Mouse (Mus musculus) liver, embryonic 16.5 days (tissue): Measurements from ENCODE around the gene Mrpl43. TPM values are rescaled to one million over a fixed set of nuclear protein-coding genes. Genes with fewer than 3 reads are reported as not detected.

ENCODE experiments used
- ATAC-seq: fragments of 200-750 bp; cut with Nextera tagmentation; 2 replicates; pipeline ENCODE4 v1.8.0; 2017; ENCODE audit warnings: low read depth, mild to moderate bottlenecking, moderate number of reproducible peaks, moderate library complexity
- H3K27ac ChIP-seq: fragments of 300-500 bp; sonication (generic); 2 replicates; pipeline ENCODE4 v1.5.1; 2014; ENCODE audit warnings: mild to moderate bottlenecking, low read length
- H3K27me3 ChIP-seq: fragments of 300-500 bp; sonication (generic); 2 replicates; pipeline ENCODE4 v1.6.1; 2014; ENCODE audit warnings: low read depth, low read length, mixed read lengths; ENCODE audit not compliant: control insufficient read depth, insufficient read depth
- H3K36me3 ChIP-seq: fragments of 300-500 bp; sonication (generic); 2 replicates; pipeline ENCODE4 v1.6.1; 2014; ENCODE audit warnings: mild to moderate bottlenecking; ENCODE audit not compliant: control insufficient read depth, insufficient read depth
- H3K4me1 ChIP-seq: fragments of 300-500 bp; sonication (generic); 2 replicates; pipeline ENCODE4 v1.6.1; 2014; ENCODE audit warnings: low read depth, low read length, mixed read lengths; ENCODE audit not compliant: control insufficient read depth
- H3K4me2 ChIP-seq: fragments of 300-500 bp; sonication (generic); 2 replicates; pipeline ENCODE4 v1.6.1; 2014; ENCODE audit warnings: low read depth, low read length, mixed read lengths
- H3K4me3 ChIP-seq: fragments of 300-500 bp; sonication (generic); 2 replicates; pipeline ENCODE4 v1.5.1; 2014; ENCODE audit warnings: low read depth, mild to moderate bottlenecking, low read length
- H3K9ac ChIP-seq: fragments of 300-500 bp; sonication (generic); 2 replicates; pipeline ENCODE4 v1.6.1; 2014; ENCODE audit warnings: low read depth, low read length
- H3K9me3 ChIP-seq: fragments of 300-500 bp; sonication (generic); replicated peaks from 2 replicates; pipeline ENCODE4 v1.6.1; 2016; ENCODE audit warnings: low read length; ENCODE audit not compliant: control insufficient read depth
- WGBS: fragments of 180-500 bp; shearing (Covaris S2); extraction: QIAGEN DNeasy Blood & Tissue Kit; methylation state at CpG from one replicate; pipeline ENCODE4 v1.1.7; 2014; ENCODE audit not compliant: insufficient replicate concordance; 5-methylcytosine and 5-hydroxymethylcytosine counted together
- polyA plus RNA-seq: library from polyadenylated mRNA; unstranded; fragments of >200 nt; fragmentation: Nextera tagmentation; extraction: Ambion mirVana; gene quantifications from 2 replicates; pipeline ENCODE4 v1.2.1, GENCODE M21; 2015

The Mrpl43 gene
- polyA plus RNA-seq, 1 experiment from 2014 or later = 27.0 TPM

DNA sequence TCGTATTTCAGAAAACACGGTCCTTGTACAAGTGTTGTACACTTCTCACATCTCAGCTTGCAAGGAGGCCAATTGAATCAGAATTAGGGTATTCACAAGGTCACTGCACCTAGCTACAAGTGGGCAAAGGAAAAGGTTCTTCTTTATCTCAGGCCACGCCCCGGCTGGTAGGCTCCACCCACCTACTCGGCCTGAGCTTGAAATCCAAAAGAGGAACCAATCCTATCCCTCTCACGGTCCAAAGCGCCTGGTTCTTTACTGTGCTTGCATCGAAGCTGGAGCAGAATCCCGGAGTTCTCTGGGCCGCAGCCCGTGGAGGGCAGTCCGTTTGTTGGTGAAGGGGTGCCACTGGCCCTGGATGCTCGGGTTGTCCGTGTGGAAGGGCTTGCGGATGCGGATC is 798 bp downstream of the Mrpl43 start, which contains the start of gene Twnk:
Gene Twnk, plus strand, starts transcription at position 220 of the 400 bp plus-strand sequence.
- no peaks in the 10 kb centered on the region for H3K9me3 ChIP-seq
- H3K36me3 ChIP-seq = peaks cover 9% of the 10 kb centered on the region
- ATAC-seq = 0 out of 2 replicates have a peak, but pooled peaks have one; percentile 26
- no peaks in the 10 kb centered on the region for H3K27me3 ChIP-seq
- peak within 1 kb of the TSS; percentile 91 for H3K9ac ChIP-seq
- peaks cover 17% of the 10 kb centered on the region for H3K4me1 ChIP-seq
- 8% methylated on average over 16 of the region's 16 CpGs for WGBS
- peak within 1 kb of the TSS; percentile 99 for H3K4me3 ChIP-seq
- peak within 1 kb of the TSS; percentile 85 for H3K27ac ChIP-seq
- H3K4me2 ChIP-seq = peak within 1 kb of the TSS; percentile 95

DNA sequence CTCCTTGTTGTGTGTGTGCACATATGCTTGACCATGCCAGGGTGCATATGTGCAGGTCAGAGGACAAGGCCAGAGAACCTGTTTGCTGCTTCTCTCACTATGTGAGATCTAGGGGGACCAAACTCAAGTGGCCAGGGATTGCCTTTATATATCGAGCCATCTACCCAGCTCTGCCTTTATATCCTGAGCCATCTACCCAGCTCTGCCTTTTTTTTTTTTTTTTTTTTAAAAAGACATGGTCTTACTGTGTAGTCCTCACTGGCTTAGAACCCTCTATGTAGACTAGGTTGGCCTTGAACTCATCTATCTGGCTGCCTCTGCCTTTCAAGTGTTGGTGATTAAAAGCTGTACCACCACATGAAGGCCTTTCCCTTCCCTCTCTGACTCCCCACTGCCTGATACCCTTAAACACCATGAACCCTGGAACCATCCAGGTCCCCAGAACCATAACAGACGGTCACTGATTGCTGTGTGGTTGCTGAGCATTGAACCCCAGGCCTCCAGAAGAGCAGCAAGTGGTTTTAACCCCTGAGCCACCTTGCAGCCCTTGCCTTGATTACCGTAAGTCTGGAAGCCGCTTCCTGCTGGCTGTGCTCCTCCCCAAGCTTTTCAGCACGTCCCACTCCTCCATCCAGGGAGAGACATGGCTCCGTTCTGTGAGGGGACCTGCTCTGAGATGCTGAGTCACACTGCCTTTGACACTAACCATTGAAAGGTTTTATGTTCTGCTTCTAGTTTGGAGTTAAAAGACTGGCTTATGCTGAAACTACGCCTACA is 2.3 kb downstream of the Mrpl43 start:
- WGBS = 79% methylated on average over 7 of the region's 7 CpGs
- Histone ChIP-seq H3K4me3 (no peak overlapping the region), H3K27ac (no peak overlapping the region), H3K9ac (no peak overlapping the region), H3K9me3 (no peaks in the 10 kb centered on the region), H3K4me2 (no peak overlapping the region), H3K27me3 (no peaks in the 10 kb centered on the region), H3K4me1 (peaks cover 15% of the 10 kb centered on the region), H3K36me3 (peaks cover 4% of the 10 kb centered on the region; the same call in 1 of the 2 replicates)
- ATAC-seq = no peak

DNA sequence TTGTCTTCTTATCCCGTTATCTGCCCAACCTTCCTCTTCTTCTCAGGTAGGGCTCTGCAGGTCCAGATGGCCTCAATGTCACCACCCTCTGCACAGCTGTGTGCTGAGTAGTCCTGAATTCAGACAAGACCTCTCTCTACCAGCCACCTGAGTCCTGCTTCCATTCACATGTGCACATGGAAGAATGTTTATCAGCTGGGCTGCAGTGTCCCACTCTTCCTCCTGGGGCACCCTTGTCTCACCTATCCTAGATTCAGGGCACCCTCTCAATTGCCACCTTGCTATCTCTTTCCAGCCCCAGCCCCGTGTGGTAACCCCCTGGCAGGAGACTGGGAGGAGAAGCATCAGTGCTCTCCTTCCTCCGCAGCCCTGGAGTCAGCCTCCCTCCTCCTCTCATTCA is 3.9 kb downstream of the Mrpl43 start:
- no peak for ATAC-seq
- no peak overlapping the region for H3K9ac ChIP-seq
- H3K27ac ChIP-seq = no peak overlapping the region
- peaks cover 11% of the 10 kb centered on the region for H3K4me1 ChIP-seq
- H3K4me2 ChIP-seq = no peak overlapping the region
- H3K36me3 ChIP-seq = peaks cover 4% of the 10 kb centered on the region; the same call in 1 of the 2 replicates
- WGBS = 50% methylated on average over 3 of the region's 3 CpGs
- no peak overlapping the region for H3K4me3 ChIP-seq
- H3K9me3 ChIP-seq = no peaks in the 10 kb centered on the region
- H3K27me3 ChIP-seq = no peaks in the 10 kb centered on the region

- H3K27me3 ChIP-seq = no peaks in the 10 kb centered on the region
- no peak overlapping the region for H3K27ac ChIP-seq
- no peak for ATAC-seq
- no peak overlapping the region for H3K4me2 ChIP-seq
- 71% methylated on average over 8 of the region's 8 CpGs for WGBS
- no peak overlapping the region for H3K4me3 ChIP-seq
- H3K9me3 ChIP-seq = no peaks in the 10 kb centered on the region
- no peaks in the 10 kb centered on the region; the same call in 1 of the 2 replicates for H3K4me1 ChIP-seq
- H3K9ac ChIP-seq = no peak overlapping the region
- H3K36me3 ChIP-seq = peaks cover 4% of the 10 kb centered on the region; the same call in 1 of the 2 replicates
These were observed 6.6 kb downstream of the Mrpl43 start for GRCm38 (mm10) chr19:44999647-45000046.

DNA sequence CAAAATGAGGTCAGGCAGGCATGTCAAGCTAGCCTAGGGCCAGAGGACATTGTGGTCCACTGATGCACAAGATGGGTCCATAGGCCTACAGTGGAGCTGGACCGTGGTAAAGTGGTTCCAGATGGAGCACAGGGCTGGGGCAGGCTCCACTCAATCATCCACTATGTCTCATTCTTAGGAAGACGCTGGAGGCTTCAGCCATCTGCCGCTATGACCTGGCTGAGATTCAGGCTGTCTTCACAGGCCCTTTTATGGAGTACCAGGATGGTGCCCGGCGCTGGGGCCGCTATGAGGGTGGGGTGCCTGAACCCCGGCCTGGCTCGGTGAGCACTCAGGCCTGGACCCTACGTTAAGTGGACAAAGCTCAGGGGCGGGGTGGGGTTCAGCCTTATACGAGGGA is 8.5 kb downstream of the Mrpl43 start:
- 73% methylated on average over 11 of the region's 11 CpGs for WGBS
- no peak for ATAC-seq
- H3K9me3 ChIP-seq = no peaks in the 10 kb centered on the region
- H3K36me3 ChIP-seq = peaks cover under 1% of the 10 kb centered on the region; the same call in 1 of the 2 replicates
- no peaks in the 10 kb centered on the region for H3K27me3 ChIP-seq
- H3K4me2 ChIP-seq = no peak overlapping the region
- no peak overlapping the region for H3K4me3 ChIP-seq
- no peak overlapping the region for H3K9ac ChIP-seq
- H3K27ac ChIP-seq = no peak overlapping the region
- H3K4me1 ChIP-seq = peaks cover under 1% of the 10 kb centered on the region

DNA sequence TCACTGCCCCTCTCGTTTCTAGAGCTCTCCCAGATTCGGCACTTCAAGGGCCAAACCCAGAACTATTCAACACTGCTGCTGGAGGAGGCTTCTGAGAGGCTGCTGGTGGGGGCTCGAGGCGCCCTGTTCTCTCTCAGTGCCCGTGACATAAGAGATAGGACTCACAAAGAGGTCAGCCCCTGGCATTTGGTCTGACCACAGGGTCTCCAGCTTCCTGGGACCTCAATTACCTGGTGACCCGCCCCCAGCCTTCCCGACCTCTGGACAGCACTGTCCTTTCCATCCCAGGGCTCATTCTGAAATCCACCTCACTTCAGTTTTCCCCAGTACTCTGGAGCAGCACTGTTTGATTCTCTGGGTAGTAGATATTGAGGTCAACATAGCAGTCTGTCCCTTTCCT is 13.5 kb downstream of the Mrpl43 start:
- no peak for ATAC-seq
- Histone ChIP-seq H3K9ac (no peak overlapping the region), H3K4me1 (peaks cover 6% of the 10 kb centered on the region), H3K4me2 (no peak overlapping the region), H3K9me3 (no peaks in the 10 kb centered on the region), H3K36me3 (no peaks in the 10 kb centered on the region), H3K27ac (no peak overlapping the region), H3K4me3 (no peak overlapping the region), H3K27me3 (peaks cover 30% of the 10 kb centered on the region)
- 46% methylated on average over 7 of the region's 7 CpGs for WGBS

DNA sequence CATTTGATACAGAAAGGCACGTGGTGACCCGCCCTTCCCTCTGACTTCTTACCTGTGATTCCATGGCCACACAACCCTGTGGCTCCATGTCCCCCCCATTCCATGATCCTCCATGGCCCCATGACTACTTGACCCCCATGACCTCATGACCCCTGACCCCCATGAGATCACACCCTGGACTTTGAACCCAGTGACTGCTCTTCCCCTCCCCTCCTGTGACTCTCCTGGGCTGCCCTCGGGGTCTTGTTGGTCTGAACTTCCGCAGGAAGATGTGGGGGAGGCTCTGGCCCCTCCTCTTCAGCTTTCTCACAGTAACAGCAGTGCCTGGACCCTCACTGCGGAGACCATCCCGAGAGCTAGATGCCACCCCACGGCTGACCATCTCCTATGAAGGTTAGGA is 14.0 kb downstream of the Mrpl43 start:
- Histone ChIP-seq H3K4me1 (peaks cover 6% of the 10 kb centered on the region), H3K27me3 (peaks cover 35% of the 10 kb centered on the region), H3K4me3 (no peak overlapping the region), H3K9ac (no peak overlapping the region), H3K4me2 (no peak overlapping the region), H3K27ac (no peak overlapping the region), H3K9me3 (no peaks in the 10 kb centered on the region), H3K36me3 (no peaks in the 10 kb centered on the region)
- WGBS = 26% methylated on average over 7 of the region's 7 CpGs
- ATAC-seq = no peak

DNA sequence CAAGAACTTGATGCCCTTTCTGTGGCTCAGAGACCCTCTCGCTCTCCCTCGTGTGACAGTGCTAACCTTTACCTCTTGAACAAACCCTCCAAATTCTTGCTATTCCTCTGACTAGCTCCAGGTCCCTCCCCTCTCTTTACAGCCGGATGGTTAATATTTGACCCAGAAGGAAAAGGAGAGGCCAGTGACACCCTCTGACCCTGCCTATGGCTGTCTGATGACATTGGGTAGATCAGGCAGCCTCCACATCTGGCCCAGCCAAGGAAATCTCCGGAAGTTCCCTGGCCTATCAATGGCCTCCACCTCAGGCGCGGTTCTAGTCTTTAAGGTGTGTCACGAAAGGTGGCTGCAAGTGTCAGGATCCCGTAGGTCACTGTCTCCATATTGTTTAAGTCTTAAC is 15.2 kb downstream of the Mrpl43 start:
- WGBS = 55% methylated on average over 8 of the region's 8 CpGs
- Histone ChIP-seq H3K27me3 (peaks cover 35% of the 10 kb centered on the region), H3K4me3 (peak overlapping the region; percentile 61), H3K9me3 (no peaks in the 10 kb centered on the region), H3K27ac (peak overlapping the region; percentile 53), H3K9ac (no peak overlapping the region), H3K36me3 (no peaks in the 10 kb centered on the region), H3K4me2 (peak overlapping the region; percentile 43), H3K4me1 (peaks cover 11% of the 10 kb centered on the region)
- ATAC-seq = peak; percentile 67
